Mouse (Mus musculus) heart, adult 2 months (tissue): Measurements from ENCODE around the gene Raet1e. TPM values are rescaled to one million over a fixed set of nuclear protein-coding genes. Genes with fewer than 3 reads are reported as not detected.
"Not testable (repeated sequence)": the region's sequence is repeated elsewhere in the genome, so short reads cannot be mapped to it uniquely, and the experiment has no call there.

Experiments
- DNase-seq, 2 experiments: peaks; one replicate each; pipeline ENCODE4 v3.0.0; 2021
- H3K27ac ChIP-seq: fragments of 200-600 bp; 2 replicates; pipeline ENCODE4 v1.8.1; 2022
- H3K27me3 ChIP-seq: fragments of 200-500 bp; 2 replicates; pipeline ENCODE4 v1.6.1; 2012; ENCODE audit warnings: mild to moderate bottlenecking, low read length, inconsistent platforms, mixed read lengths; ENCODE audit not compliant: control insufficient read depth, insufficient read depth
- H3K36me3 ChIP-seq: fragments of 200-500 bp; 2 replicates; pipeline ENCODE4 v1.6.1; 2012; ENCODE audit warnings: low read length, inconsistent platforms; ENCODE audit not compliant: control insufficient read depth, insufficient read depth
- H3K4me1 ChIP-seq: fragments of 200-500 bp; 2 replicates; pipeline ENCODE4 v1.6.1; 2011; ENCODE audit warnings: low read length; ENCODE audit not compliant: control insufficient read depth, insufficient read depth
- H3K4me3 ChIP-seq: fragments of 200-600 bp; 2 replicates; pipeline ENCODE4 v1.8.1; 2022
- H3K79me2 ChIP-seq: fragments of 200-500 bp; replicated peaks from 2 replicates; pipeline ENCODE4 v1.6.1; 2012; ENCODE audit warnings: mild to moderate bottlenecking, inconsistent platforms, low read length, moderate library complexity, mixed read lengths; ENCODE audit not compliant: control insufficient read depth, insufficient read depth
- H3K9ac ChIP-seq: fragments of 200-500 bp; 2 replicates; pipeline ENCODE4 v1.6.1; 2012; ENCODE audit warnings: low read depth, mild to moderate bottlenecking, control low read depth, inconsistent platforms, low read length, mixed read lengths
- whole genome bisulfite sequencing: fragments of 180-500 bp; shearing (Covaris S2); methylation state at CpG from one replicate; pipeline ENCODE4 v1.1.7; 2018; 5-methylcytosine and 5-hydroxymethylcytosine counted together
- intact Hi-C: fragments of 180-260 bp; cut with DNase I; formaldehyde crosslinking; loops from one replicate; pipeline ENCODE4 v1.15.1; 2025
- polyA plus RNA-seq: library from polyadenylated mRNA; depleted of rRNA; stranded (reverse); fragments of >200 nt; gene quantifications from 2 replicates; pipeline ENCODE4 v1.2.3, GENCODE M21; 2012
- total RNA-seq, 2 experiments: library from RNA; stranded (reverse); gene quantifications; 2 replicates each; pipeline ENCODE4 v1.2.3; 2021

Raet1e gene
- total and polyA plus RNA-seq, 3 experiments, result 0.23 TPM; not detected in 2

DNA sequence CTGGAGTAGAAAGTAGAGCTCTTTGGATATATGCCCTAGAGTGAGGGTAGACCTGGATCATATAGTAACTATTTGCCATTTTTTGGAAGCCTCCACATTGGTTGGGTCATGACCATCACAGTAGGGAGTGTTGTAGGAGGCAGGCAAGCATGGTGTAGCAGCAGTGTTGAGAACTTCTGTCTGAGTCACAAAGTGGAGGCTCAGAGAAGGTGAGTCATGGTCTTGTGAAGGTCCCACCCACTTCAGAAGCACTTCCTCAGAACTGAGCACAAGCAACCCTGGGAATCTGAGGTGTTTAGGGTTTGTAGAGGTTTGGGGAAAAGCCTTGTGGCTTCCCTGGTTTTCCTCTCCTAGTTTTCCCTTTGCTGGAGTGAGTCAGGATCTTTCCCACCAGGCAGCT, 10.7 kb downstream of the Raet1e start:
- H3K4me1 ChIP-seq, DNase-seq, H3K36me3 ChIP-seq, H3K4me3 ChIP-seq, H3K27ac ChIP-seq, H3K79me2 ChIP-seq, H3K27me3 ChIP-seq, H3K9ac ChIP-seq, intact Hi-C loops: not testable (repeated sequence)

- H3K4me3 ChIP-seq, H3K27ac ChIP-seq, H3K9ac ChIP-seq, H3K79me2 ChIP-seq, H3K27me3 ChIP-seq, intact Hi-C loops, H3K36me3 ChIP-seq, H3K4me1 ChIP-seq, DNase-seq: not testable (repeated sequence)
- WGBS, result 37% methylated on average over 5 of the region's 5 CpGs
Measured at GRCm38 (mm10) chr10:22172431-22173334, 14.3 kb downstream of the Raet1e start.

GRCm38 (mm10) chr10:22173335-22174189, 15.2 kb downstream of the Raet1e start:
- H3K27ac ChIP-seq, DNase-seq, H3K79me2 ChIP-seq, H3K27me3 ChIP-seq, intact Hi-C loops, H3K9ac ChIP-seq, H3K4me3 ChIP-seq, H3K4me1 ChIP-seq, H3K36me3 ChIP-seq: not testable (repeated sequence)
- WGBS, result 18% methylated on average over 12 of the region's 17 CpGs

DNA sequence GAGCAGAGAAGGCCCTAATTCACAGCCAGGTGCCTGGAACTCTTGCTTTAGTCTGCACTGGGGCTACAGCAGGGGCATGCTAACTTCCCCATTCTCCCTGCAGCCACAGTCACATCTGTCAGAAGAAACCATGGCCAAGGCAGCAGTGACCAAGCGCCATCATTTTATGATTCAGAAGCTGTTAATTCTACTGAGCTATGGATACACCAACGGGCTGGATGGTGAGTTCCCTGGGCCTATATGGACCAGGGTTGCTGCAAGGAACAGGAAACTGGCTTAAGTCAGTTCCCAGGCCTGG, 15.8 kb downstream of the Raet1e start:
- H3K4me3 ChIP-seq, H3K79me2 ChIP-seq, intact Hi-C loops, DNase-seq, H3K9ac ChIP-seq, H3K27ac ChIP-seq, H3K36me3 ChIP-seq, H3K4me1 ChIP-seq, H3K27me3 ChIP-seq: not testable (repeated sequence)
- 85% methylated on average over 2 of the region's 2 CpGs for WGBS

GRCm38 (mm10) chr10:22176515-22176914, 18.1 kb downstream of the Raet1e start:
- DNase-seq, intact Hi-C loops, H3K79me2 ChIP-seq, H3K27me3 ChIP-seq, H3K9ac ChIP-seq, H3K27ac ChIP-seq, H3K4me3 ChIP-seq, H3K4me1 ChIP-seq, H3K36me3 ChIP-seq: not testable (repeated sequence)
- 87% methylated on average over 2 of the region's 2 CpGs for WGBS

DNA sequence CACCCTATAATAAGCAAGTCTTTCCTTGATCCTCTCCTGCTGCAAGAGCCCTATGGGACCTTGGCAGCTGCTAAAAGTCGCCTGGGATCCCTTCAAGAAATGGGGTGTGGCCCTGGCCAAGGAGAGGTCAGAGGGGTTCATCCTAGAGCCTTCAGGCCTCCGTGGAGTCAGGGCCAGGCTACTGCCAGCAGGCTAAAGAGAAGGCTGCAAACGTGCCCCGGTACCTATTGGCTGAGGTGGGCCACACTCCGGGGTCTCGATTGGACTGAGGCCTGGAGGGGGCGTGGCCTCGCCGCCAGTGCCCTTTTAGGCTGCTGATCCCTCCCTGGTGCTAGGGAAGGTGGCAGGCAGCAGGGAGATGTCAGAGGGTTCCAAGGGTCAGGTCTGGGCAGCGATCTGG, 32.7 kb downstream of the Raet1e start:
- intact Hi-C loops, result not testable (repeated sequence)
- 15% methylated on average over 8 of the region's 10 CpGs for WGBS

DNA sequence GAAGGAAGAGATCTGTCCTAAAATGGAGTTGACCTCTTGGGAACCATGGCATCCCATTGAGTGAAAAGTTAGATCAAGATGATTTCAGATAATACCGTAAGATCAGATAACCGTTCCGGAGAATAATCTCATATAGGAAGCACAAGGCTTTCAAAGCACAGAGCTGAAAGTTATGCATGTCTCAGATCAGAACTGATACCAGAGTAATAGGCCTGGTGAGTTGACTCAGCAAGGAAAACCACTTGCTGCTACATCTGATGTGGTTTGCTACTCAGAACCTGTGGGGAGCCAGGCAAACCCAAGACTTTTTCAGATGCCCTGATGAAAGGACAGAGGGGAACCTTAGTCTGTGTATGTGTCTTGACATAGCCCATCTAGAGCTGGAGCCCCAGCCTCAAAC, 43.0 kb downstream of the Raet1e start:
- intact Hi-C loops, H3K79me2 ChIP-seq: not testable (repeated sequence)
- 83% methylated on average over 2 of the region's 3 CpGs for WGBS

More for the DNA sequence above, 32.7 kb downstream of the Raet1e start:
- H3K27me3 ChIP-seq, H3K79me2 ChIP-seq, H3K4me3 ChIP-seq, H3K4me1 ChIP-seq, H3K27ac ChIP-seq, H3K9ac ChIP-seq, DNase-seq, H3K36me3 ChIP-seq: not testable (repeated sequence)

DNA sequence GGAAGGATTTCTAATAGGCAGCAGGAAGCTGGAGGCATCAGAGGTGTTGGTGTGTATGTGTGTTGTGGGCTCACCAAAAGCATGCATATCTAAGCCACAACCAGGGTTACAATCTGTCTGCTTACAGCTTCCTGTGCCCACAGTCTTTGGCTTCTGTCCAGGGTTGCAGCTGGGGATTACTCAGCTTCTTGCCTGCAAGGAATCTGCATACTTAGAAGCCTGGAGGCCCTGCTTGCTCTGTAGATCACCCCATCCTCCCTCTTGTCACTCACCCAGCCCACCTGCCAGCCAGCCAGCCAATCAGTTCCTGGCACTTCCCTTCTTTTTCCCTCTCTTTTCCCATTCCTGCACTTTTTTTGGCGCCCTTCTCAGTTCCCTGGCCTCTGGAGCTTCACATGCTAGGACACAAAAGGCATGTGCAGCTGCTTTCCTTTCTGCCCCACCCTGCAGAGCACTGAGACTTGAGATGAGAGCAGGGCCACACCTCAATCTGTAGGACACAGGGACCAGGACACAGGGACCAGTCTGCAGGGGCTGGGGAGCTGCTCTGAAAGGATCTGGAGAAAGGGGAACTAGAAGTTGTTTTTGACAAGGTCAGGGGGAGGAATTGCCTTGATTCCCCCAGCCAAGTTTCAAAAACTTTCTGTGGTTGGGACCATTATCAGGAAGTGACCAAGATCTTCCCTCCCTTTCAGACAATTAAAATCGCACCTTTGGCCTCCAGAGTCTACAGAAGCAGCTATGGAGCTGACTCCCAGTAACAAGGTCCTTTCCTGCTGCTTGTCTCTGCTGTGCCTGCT, 44.6 kb downstream of the Raet1e start:
- no CpG with 5 or more reads among the region's 2 CpGs for WGBS
- H3K4me3 ChIP-seq, H3K27ac ChIP-seq, H3K4me1 ChIP-seq, H3K36me3 ChIP-seq, H3K9ac ChIP-seq, intact Hi-C loops, H3K79me2 ChIP-seq, DNase-seq, H3K27me3 ChIP-seq: not testable (repeated sequence)

More for the DNA sequence above, 43.0 kb downstream of the Raet1e start:
- not testable (repeated sequence) for H3K4me1 ChIP-seq, DNase-seq, H3K27me3 ChIP-seq, H3K36me3 ChIP-seq, H3K9ac ChIP-seq, H3K4me3 ChIP-seq, H3K27ac ChIP-seq

- H3K4me1 ChIP-seq, H3K9ac ChIP-seq, H3K27me3 ChIP-seq, H3K4me3 ChIP-seq, intact Hi-C loops, DNase-seq, H3K36me3 ChIP-seq, H3K27ac ChIP-seq, H3K79me2 ChIP-seq: not testable (repeated sequence)
- 61% methylated on average over 1 of the region's 1 CpGs for WGBS
Measured at GRCm38 (mm10) chr10:22206443-22206842, 48.1 kb downstream of the Raet1e start.
